Mouse (Mus musculus): ENCODE results near the gene Sprtn. TPM values are rescaled to one million over a fixed set of nuclear protein-coding genes. Genes with fewer than 3 reads are reported as not detected.

The Sprtn gene
- polyA plus RNA-seq, 1 experiment from 2014 or later = 9.1 TPM

GRCm38 (mm10) chr8:124867126-124867525 lies 30.6 kb upstream of the Sprtn start:
- 19% methylated on average over 2 of the region's 2 CpGs for WGBS
- Histone ChIP-seq H3K27me3 (ENCODE audit: control insufficient read depth, insufficient read depth, low read length) (no peaks in the 10 kb centered on the region), H3K36me3 (ENCODE audit: control insufficient read depth, insufficient read depth, low read length) (peaks cover 13% of the 10 kb centered on the region), H3K4me2 (replicated peaks; ENCODE audit: low read depth, low read length) (no peak overlapping the region), H3K9ac (ENCODE audit: low read depth, low read length) (no peak overlapping the region), H3K9me3 (ENCODE audit: control insufficient read depth, low read length) (no peaks in the 10 kb centered on the region), H3K27ac (ENCODE audit: low read depth, low read length) (no peak overlapping the region), H3K4me1 (ENCODE audit: control insufficient read depth, insufficient read depth, low read length) (peaks cover 9% of the 10 kb centered on the region; the same call in 1 of the 2 replicates), H3K4me3 (ENCODE audit: low read length) (no peak overlapping the region)
- no peak for ATAC-seq (ENCODE audit: low FRiP score, low TSS enrichment)

DNA sequence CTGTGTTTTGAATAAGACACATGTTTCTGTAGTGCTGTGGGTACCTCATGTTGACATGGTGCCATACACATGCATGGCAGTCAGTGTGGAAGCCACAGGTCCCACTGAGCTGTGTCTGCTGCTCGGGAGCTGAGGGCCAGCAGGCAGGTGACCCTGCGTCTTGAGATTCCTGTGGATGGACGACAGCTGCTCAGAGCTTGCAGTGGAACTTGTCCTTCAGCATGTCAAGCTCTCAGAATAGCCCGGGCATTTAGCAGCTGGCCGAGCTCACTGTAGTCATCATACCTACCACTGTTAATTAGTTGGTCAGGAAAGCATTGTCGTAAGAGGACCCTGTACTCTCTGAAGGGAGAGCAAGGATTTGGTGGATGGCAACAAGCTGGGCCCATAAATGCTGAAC lies 28.0 kb upstream of the Sprtn start:
- H3K36me3 ChIP-seq (ENCODE audit: control insufficient read depth, insufficient read depth, low read length) = peaks cover 37% of the 10 kb centered on the region

GRCm38 (mm10) chr8:124871474-124871873 lies 26.2 kb upstream of the Sprtn start:
- 96% methylated on average over 7 of the region's 7 CpGs for WGBS
- Histone ChIP-seq H3K4me3 (ENCODE audit: low read length) (no peak overlapping the region), H3K9ac (ENCODE audit: low read depth, low read length) (no peak overlapping the region), H3K4me2 (replicated peaks; ENCODE audit: low read depth, low read length) (no peak overlapping the region), H3K27ac (ENCODE audit: low read depth, low read length) (no peak overlapping the region), H3K27me3 (ENCODE audit: control insufficient read depth, insufficient read depth, low read length) (no peaks in the 10 kb centered on the region), H3K36me3 (ENCODE audit: control insufficient read depth, insufficient read depth, low read length) (peaks cover 51% of the 10 kb centered on the region), H3K4me1 (ENCODE audit: control insufficient read depth, insufficient read depth, low read length) (0 out of 2 replicates have a peak, but pooled peaks cover 3% of the 10 kb centered on the region), H3K9me3 (ENCODE audit: control insufficient read depth, low read length) (no peaks in the 10 kb centered on the region)
- no peak for ATAC-seq (ENCODE audit: low FRiP score, low TSS enrichment)

More for the DNA sequence above, 28.0 kb upstream of the Sprtn start:
- no peak overlapping the region for H3K27ac ChIP-seq (ENCODE audit: low read depth, low read length)
- H3K27me3 ChIP-seq (ENCODE audit: control insufficient read depth, insufficient read depth, low read length) = no peaks in the 10 kb centered on the region
- no peak overlapping the region for H3K9ac ChIP-seq (ENCODE audit: low read depth, low read length)
- no peak overlapping the region for H3K4me3 ChIP-seq (ENCODE audit: low read length)
- H3K4me1 ChIP-seq (ENCODE audit: control insufficient read depth, insufficient read depth, low read length) = 0 out of 2 replicates have a peak, but pooled peaks cover 3% of the 10 kb centered on the region
- no peak overlapping the region for H3K4me2 ChIP-seq (replicated peaks; ENCODE audit: low read depth, low read length)
- 60% methylated on average over 6 of the region's 6 CpGs for WGBS
- no peaks in the 10 kb centered on the region for H3K9me3 ChIP-seq (ENCODE audit: control insufficient read depth, low read length)
- ATAC-seq (ENCODE audit: low FRiP score, low TSS enrichment) = no peak

- no peak overlapping the region for H3K9ac ChIP-seq (ENCODE audit: low read depth, low read length)
- no peak for ATAC-seq (ENCODE audit: low FRiP score, low TSS enrichment)
- H3K36me3 ChIP-seq (ENCODE audit: control insufficient read depth, insufficient read depth, low read length) = peaks cover 57% of the 10 kb centered on the region
- no peak overlapping the region for H3K27ac ChIP-seq (ENCODE audit: low read depth, low read length)
- H3K27me3 ChIP-seq (ENCODE audit: control insufficient read depth, insufficient read depth, low read length) = no peaks in the 10 kb centered on the region
- WGBS = 93% methylated on average over 7 of the region's 7 CpGs
- no peak overlapping the region for H3K4me2 ChIP-seq (replicated peaks; ENCODE audit: low read depth, low read length)
- no peak overlapping the region for H3K4me3 ChIP-seq (ENCODE audit: low read length)
- H3K9me3 ChIP-seq (ENCODE audit: control insufficient read depth, low read length) = no peaks in the 10 kb centered on the region
- H3K4me1 ChIP-seq (ENCODE audit: control insufficient read depth, insufficient read depth, low read length) = 0 out of 2 replicates have a peak, but pooled peaks cover 3% of the 10 kb centered on the region
Observed at GRCm38 (mm10) chr8:124872081-124872480, 25.6 kb upstream of the Sprtn start.

- Histone ChIP-seq H3K9me3 (ENCODE audit: control insufficient read depth, low read length) (no peaks in the 10 kb centered on the region), H3K9ac (ENCODE audit: low read depth, low read length) (no peak overlapping the region), H3K4me3 (ENCODE audit: low read length) (no peak overlapping the region), H3K27ac (ENCODE audit: low read depth, low read length) (no peak overlapping the region), H3K36me3 (ENCODE audit: control insufficient read depth, insufficient read depth, low read length) (peaks cover 62% of the 10 kb centered on the region), H3K27me3 (ENCODE audit: control insufficient read depth, insufficient read depth, low read length) (no peaks in the 10 kb centered on the region), H3K4me1 (ENCODE audit: control insufficient read depth, insufficient read depth, low read length) (0 out of 2 replicates have a peak, but pooled peaks cover 3% of the 10 kb centered on the region), H3K4me2 (replicated peaks; ENCODE audit: low read depth, low read length) (no peak overlapping the region)
- WGBS = 90% methylated on average over 5 of the region's 5 CpGs
- no peak for ATAC-seq (ENCODE audit: low FRiP score, low TSS enrichment)
Observed at GRCm38 (mm10) chr8:124872690-124873089, 25.0 kb upstream of the Sprtn start.

- 88% methylated on average over 5 of the region's 5 CpGs for WGBS
- Histone ChIP-seq H3K4me1 (ENCODE audit: control insufficient read depth, insufficient read depth, low read length) (no peaks in the 10 kb centered on the region), H3K36me3 (ENCODE audit: control insufficient read depth, insufficient read depth, low read length) (peaks cover 91% of the 10 kb centered on the region)
Observed at GRCm38 (mm10) chr8:124878141-124878540, 19.5 kb upstream of the Sprtn start.

GRCm38 (mm10) chr8:124878946-124879526 lies 18.6 kb upstream of the Sprtn start:
- no peak overlapping the region for H3K4me3 ChIP-seq (ENCODE audit: low read length)
- WGBS = 80% methylated on average over 10 of the region's 10 CpGs
- H3K9ac ChIP-seq (ENCODE audit: low read depth, low read length) = no peak overlapping the region
- no peaks in the 10 kb centered on the region for H3K4me1 ChIP-seq (ENCODE audit: control insufficient read depth, insufficient read depth, low read length)
- no peaks in the 10 kb centered on the region for H3K9me3 ChIP-seq (ENCODE audit: control insufficient read depth, low read length)
- no peak overlapping the region for H3K27ac ChIP-seq (ENCODE audit: low read depth, low read length)
- H3K4me2 ChIP-seq (replicated peaks; ENCODE audit: low read depth, low read length) = no peak overlapping the region
- peaks cover 91% of the 10 kb centered on the region for H3K36me3 ChIP-seq (ENCODE audit: control insufficient read depth, insufficient read depth, low read length)
- H3K27me3 ChIP-seq (ENCODE audit: control insufficient read depth, insufficient read depth, low read length) = no peaks in the 10 kb centered on the region
- ATAC-seq (ENCODE audit: low FRiP score, low TSS enrichment) = no peak

More at GRCm38 (mm10) chr8:124878141-124878540, 19.5 kb upstream of the Sprtn start:
- no peak for ATAC-seq (ENCODE audit: low FRiP score, low TSS enrichment)
- H3K4me2 ChIP-seq (replicated peaks; ENCODE audit: low read depth, low read length) = no peak overlapping the region
- H3K27ac ChIP-seq (ENCODE audit: low read depth, low read length) = no peak overlapping the region
- H3K27me3 ChIP-seq (ENCODE audit: control insufficient read depth, insufficient read depth, low read length) = no peaks in the 10 kb centered on the region
- no peak overlapping the region for H3K4me3 ChIP-seq (ENCODE audit: low read length)
- no peak overlapping the region for H3K9ac ChIP-seq (ENCODE audit: low read depth, low read length)
- no peaks in the 10 kb centered on the region for H3K9me3 ChIP-seq (ENCODE audit: control insufficient read depth, low read length)

DNA sequence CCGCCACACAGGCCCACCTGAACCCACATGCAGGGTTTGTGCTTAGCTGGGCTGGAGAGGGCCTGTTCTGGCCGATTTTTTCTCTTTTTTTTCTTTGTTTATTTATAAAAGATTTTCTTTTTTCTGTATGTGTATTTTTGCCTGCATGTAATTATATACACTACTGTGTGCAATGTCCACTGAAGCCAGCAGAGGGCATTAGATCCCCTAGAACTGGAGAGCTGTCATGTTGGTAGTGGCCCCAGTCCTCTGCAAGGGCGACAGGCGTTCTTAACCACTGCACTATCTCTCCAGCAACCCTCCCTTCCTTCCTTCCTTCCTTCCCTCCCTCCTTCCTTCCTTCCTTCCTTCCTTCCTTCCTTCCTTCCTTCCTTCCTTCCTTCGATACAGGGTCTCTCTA lies 9.3 kb upstream of the Sprtn start:
- H3K4me1 ChIP-seq (ENCODE audit: control insufficient read depth, insufficient read depth, low read length) = no peaks in the 10 kb centered on the region
- H3K9me3 ChIP-seq (ENCODE audit: control insufficient read depth, low read length) = peaks cover 3% of the 10 kb centered on the region; the same call in 1 of the 2 replicates
- no peak for ATAC-seq (ENCODE audit: low FRiP score, low TSS enrichment)
- no peak overlapping the region for H3K4me3 ChIP-seq (ENCODE audit: low read length)
- H3K36me3 ChIP-seq (ENCODE audit: control insufficient read depth, insufficient read depth, low read length) = peaks cover 84% of the 10 kb centered on the region
- 97% methylated on average over 5 of the region's 5 CpGs for WGBS
- no peak overlapping the region for H3K9ac ChIP-seq (ENCODE audit: low read depth, low read length)
- no peak overlapping the region for H3K4me2 ChIP-seq (replicated peaks; ENCODE audit: low read depth, low read length)
- H3K27ac ChIP-seq (ENCODE audit: low read depth, low read length) = no peak overlapping the region
- no peaks in the 10 kb centered on the region for H3K27me3 ChIP-seq (ENCODE audit: control insufficient read depth, insufficient read depth, low read length)

- Histone ChIP-seq H3K4me2 (replicated peaks; ENCODE audit: low read depth, low read length) (no peak overlapping the region), H3K4me3 (ENCODE audit: low read length) (no peak overlapping the region), H3K36me3 (ENCODE audit: control insufficient read depth, insufficient read depth, low read length) (peaks cover 59% of the 10 kb centered on the region), H3K27ac (ENCODE audit: low read depth, low read length) (no peak overlapping the region), H3K9me3 (ENCODE audit: control insufficient read depth, low read length) (peaks cover under 1% of the 10 kb centered on the region; the same call in 1 of the 2 replicates), H3K27me3 (ENCODE audit: control insufficient read depth, insufficient read depth, low read length) (no peaks in the 10 kb centered on the region), H3K4me1 (ENCODE audit: control insufficient read depth, insufficient read depth, low read length) (peaks cover 12% of the 10 kb centered on the region), H3K9ac (ENCODE audit: low read depth, low read length) (no peak overlapping the region)
- no peak for ATAC-seq (ENCODE audit: low FRiP score, low TSS enrichment)
- WGBS = 73% methylated on average over 3 of the region's 3 CpGs
Observed at GRCm38 (mm10) chr8:124892596-124892995, 5.1 kb upstream of the Sprtn start.

Measured in kidney, embryonic 14.5 days (tissue).